Mouse (Mus musculus) cerebellum, adult 18-20 months (tissue): Measurements from ENCODE around the gene Phgdh.

Source experiments
- DNase-seq, 2 experiments: peaks; one replicate each; pipeline ENCODE4 v3.0.0; 2021

The Phgdh gene

DNA sequence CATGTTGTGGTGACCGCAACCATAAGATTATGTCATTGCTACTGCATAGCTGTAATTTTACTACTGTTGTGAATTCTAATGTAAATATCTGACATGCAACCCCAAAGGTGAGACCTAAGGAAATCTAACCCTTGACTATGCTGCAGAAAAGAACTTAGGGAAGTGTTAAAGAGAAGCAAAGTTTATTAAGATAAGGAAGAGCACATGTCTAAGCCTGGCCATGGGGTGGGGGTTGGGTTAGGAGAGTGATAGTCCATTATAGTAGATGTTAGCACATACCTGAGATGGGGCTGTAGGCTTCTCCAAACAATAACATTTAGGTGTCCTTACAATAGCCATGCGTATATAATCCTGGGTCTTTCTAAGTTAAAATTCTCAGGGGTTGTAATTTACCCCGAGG lies 3.4 kb upstream of the Phgdh start:
- no peak for DNase-seq

DNA sequence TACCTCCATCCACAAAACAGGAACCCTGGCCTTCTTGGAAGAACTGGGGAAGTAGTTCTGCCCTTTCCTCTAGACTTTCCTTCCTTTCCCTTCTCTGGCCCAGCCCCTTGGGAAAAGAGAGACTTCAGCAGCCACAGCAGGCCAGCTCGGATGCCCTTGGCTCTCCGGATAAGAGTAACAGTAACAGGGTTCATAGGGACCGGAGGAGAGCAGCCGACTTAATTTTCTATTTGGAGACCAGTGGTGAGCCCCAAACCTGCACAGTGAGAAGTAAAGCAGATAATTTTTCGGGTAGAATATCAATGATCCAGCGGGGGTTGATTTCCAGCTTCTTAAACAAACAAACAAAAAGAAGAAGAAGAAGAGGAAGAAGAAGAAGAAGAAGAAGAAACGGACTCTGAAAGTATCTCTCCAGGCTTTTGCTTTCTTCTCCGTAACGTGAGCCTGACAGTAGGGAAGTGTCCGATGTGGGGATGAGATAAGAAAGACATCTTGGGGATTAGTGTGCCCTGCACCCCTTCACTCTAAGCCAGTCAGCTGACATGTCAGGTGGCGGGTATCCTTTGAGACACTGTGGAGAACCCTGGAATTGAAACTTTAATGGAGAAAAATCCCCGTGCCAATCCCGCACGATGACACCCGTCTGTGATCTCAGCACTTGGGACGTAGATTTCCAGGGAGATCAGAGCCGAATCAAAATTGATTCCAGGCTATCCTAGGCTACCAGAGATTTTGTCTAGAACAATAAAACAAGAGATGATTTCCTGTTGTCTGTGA lies 1.2 kb upstream of the Phgdh start:
- no peak for DNase-seq

DNA sequence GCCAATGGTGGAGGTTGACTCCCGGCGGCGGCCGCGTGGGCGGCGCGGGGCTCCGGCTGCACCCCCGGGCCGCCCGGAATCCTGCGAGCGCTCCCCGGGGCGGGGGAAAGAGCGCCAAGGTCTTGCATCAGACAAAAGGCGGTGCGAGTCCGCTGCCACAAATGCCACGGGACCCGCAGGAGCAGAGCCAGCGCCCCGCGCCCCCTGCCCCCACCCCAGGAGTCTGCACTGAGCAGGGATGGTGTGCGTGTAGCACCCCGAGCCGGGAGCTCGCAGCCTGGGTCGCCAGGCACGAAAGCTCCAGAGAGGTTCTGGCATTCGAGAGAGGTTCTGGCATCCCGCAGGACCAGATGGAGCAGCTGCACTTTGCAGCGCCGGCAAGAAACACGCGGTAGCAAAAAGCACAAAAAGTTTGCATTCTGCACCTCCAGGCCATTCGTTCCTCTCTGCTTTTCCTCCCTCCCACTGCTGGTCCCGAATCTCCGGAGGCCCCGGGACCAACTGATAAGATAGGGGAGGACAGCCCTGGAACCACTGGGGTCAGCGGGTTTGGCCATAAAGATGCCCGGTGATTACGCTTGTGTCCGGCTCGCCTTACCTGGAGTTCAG lies 589 bp downstream of the Phgdh start:
- peak; percentile 20 to 35 for DNase-seq

DNA sequence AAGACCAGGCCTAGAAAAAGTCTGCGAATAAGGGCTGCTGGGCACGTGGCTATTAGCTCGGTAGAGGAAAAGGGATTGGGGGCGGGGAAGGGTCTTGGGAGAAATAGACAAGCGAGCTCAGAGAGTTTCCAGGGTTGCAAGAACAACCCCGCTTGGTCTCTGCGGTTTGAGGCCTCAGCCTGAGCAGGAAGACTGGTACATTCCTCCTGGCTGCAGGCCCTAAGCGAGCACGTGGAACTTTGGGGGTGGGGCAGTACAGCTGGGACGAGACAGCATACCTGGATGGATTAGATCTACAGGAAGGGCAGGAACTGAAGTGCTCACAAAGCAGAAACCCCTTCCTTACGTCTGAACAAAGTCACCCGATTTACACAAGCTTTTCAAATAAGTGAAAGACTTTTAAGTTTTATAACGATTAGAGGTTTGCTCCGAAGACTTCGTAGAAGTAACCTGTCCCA lies 1.2 kb downstream of the Phgdh start:
- DNase-seq: peak; percentile 23 to 28

DNA sequence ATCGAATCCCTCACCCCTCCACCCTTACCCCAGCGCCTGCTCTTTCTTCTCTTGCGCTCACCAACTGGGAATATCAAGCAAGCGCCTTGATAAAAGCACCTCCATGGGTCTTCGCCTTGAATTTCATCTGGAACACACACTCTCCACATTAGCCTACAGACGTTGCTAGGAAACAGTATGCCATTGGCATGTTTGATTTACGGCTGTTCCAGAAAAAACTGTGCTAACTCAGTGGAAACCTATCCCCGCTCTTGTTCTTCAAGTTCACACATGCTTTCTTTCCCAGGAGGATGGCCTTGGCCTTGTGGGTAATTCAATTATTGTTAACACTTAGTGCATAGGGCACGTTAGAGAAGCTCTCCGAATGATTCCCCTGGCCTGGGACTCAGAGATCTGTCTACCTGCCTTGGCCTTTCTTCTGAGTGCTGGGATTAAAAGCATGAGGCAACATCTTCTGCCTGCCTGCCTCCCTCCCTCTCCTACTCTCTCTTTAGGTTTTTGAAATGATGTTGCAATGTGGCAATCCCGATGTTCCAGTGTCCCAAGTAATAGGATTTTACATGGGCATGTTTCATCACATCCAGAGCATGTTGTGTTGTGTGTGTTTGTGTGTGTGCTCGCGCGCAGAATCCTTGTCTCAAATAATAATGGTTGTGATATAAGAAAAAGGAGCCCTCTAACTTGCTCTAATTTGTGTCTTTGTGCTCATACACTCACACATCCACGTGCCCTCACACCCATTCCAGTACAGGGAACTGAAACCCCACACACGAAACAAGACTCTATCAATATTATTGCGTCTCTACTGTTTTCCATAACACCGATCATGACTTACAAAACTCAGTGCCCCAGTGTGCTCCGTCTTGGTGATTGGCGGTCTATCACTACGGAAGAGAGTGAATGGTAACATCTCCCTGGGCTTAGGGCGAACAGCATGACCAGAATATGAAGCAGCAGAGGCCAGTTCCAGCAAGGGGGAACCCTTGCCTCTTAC lies 2.8 kb downstream of the Phgdh start:
- DNase-seq: no peak

DNA sequence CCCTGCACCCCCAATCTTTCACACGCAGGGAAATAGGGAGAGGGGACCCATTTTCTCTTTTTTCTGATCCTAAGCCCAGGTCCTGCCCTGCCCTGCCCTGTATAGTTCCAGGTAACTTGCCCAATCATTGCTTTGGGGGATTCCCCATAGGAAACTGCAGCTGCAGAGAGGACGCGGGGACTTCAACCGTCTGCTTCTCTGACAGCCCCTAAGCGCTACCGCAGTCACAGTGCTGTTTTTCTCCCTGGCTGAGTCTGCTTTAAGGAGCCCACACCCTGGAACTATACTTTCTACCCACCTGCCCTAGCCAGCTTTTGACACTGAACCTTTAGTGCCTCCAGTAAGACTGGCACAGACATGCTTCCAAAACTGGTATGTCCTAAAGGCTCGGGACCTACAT lies 3.9 kb downstream of the Phgdh start:
- no peak for DNase-seq

DNA sequence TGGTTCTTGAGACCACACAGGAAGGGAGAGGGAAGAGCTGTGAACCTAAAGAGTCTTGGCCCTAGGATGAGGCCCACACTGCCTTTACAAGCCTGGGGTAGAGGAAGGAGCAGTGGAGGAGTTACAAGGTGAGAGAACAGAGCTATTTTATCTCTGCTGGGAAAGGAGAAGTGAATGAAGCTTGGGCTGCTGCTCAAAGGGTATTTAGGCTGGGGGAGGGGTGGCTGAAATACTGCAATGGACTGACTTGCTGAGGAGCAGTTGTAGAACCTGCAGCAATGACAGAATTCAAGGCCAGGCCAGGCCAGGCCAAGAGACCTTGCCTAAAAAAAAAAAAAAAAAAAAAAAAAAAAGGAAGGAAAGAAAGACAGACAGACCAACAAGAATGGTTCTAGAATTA lies 4.5 kb downstream of the Phgdh start:
- DNase-seq: no peak

DNA sequence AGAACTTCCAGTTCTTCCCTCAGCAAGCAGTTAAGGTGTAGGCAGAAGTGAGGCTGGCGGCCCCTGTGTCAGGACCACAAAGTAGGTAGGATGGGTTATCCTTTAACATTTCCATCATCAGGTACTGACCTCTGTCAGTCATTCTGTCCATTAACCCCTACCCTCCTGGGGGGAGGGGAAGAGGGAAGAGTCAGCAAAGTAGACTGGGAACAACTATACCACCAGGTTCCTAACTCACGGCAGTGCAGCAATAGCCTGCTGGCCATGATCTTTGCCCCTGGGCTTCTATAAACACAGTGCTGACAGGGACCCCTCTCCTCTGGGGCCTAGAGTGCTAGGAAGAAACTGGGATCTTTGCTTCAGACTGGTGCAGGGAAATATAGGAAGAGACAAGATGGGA lies 5.8 kb downstream of the Phgdh start:
- no peak for DNase-seq

GRCm38 (mm10) chr3:98324235-98324634 lies 15.6 kb downstream of the Phgdh start:
- peak in 1 of 2 experiments; percentile 6 for DNase-seq

GRCm38 (mm10) chr3:98322209-98322608 lies 17.6 kb downstream of the Phgdh start:
- no peak for DNase-seq

DNA sequence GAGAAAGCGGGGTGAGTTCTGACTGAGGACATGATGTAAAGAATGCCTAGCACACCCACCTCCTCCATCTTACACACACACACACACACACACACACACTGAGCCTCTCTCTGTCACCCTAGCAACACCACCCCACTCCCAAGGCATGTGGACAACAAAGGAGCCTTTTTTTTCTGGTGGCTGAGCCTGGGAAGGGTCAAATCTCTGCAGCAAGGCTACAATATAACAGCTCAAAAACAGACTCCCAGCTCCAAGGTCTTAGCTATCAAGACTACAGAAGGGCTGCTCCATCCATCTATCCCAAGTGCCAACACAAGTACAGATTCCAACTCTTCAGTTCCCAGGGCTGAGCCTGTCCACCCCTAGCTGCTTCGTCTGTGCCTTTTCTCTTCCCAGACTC lies 20.6 kb downstream of the Phgdh start:
- DNase-seq: no peak

DNA sequence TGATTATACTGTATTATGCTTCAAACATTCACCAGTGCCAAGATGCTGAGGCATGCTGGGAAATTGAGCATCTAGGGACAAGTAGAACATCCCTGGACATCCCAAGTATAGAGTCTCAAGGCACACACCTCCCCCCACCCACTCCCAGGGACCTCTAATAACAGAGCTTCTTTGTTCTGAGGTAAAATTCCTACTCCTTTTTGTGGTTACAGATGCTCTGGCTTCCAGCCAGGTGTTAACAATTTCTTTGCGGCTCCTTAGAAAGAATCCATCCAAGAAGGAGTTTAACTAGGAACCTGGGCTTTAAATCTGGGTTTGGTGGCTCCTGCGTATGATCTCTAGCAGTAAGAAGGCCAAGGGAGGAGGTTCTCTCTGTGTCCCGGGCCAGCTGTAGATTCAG lies 22.6 kb downstream of the Phgdh start:
- no peak for DNase-seq

DNA sequence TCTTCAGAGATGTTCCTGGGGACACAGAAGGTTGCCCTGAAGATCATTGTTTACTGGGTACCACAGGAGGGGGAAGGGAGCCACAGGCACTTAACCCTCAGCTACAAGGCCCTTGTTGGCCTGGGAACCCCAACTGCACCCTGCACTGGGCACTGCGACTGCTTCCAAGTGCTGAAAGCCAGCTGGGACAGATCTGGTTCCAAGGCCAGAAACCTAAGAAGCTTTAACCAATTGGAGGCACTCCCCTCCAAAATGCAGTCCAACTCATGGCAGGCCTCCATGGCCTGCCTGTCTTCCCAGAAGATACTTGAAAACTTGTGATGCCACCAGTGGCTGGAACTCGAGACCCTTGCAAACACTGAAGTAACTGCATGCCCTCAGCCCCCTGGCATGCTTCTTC lies 24.6 kb downstream of the Phgdh start:
- no peak for DNase-seq

GRCm38 (mm10) chr3:98313294-98314155 lies 26.3 kb downstream of the Phgdh start:
- no peak for DNase-seq

GRCm38 (mm10) chr3:98312867-98313266 lies 26.9 kb downstream of the Phgdh start:
- DNase-seq: peak; percentile 16 to 43

GRCm38 (mm10) chr3:98310456-98310855 lies 29.3 kb downstream of the Phgdh start:
- DNase-seq: no peak

DNA sequence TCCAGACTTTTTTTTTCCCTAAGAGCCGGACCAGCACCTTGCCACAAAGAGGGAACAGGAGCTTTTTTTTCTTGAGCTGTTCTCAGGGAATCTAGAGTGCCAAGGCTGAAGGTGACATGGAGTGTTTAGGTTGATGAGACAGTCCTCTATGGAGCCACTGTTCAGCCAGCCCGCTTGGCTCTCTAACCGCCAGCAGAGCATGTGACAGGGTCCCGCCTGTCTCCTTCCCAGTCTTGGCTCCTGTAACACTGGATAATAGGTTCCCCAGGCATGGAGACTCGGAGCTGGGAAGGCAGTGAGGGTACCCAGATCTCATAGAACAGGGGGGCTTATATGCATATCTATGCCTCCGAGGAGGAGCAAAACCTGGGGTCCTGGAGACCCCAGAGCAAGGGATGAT lies 31.2 kb downstream of the Phgdh start:
- no peak for DNase-seq

GRCm38 (mm10) chr3:98301761-98302160 lies 38.0 kb downstream of the Phgdh start:
- DNase-seq: no peak

GRCm38 (mm10) chr3:98300266-98300665 lies 39.5 kb downstream of the Phgdh start:
- DNase-seq: no peak

DNA sequence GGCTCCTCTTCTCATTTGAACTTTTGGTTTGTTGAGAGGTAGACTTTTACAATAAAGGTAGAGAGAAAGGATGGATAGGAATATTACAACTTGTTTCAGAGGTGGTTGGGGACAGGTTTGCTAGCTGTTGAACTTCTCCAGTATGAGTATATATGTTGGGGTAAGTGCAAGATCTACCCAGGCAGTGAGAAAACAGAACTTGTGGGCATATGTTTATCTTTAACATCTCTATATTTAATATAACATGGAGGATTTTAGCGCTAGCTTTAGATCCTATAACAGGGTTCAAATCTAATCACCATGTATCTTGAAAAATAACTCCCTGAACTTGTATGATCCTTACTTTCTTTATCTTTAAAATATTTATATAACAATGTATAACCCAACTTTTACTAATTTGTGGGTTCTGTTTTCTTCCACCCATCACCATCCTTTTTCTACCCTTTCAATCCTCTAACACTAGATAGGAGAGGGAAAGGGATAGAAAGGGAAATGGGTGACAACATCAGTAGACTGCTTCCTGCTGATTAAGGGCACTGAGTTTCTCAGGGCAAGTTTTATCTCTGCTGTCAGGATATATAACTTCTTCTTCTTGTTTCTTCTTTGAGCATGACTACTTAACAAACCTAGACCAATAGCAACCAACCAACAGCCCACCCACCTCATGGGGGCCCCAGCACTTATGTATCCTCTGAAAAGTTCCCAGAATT lies 40.2 kb downstream of the Phgdh start:
- DNase-seq: no peak

DNA sequence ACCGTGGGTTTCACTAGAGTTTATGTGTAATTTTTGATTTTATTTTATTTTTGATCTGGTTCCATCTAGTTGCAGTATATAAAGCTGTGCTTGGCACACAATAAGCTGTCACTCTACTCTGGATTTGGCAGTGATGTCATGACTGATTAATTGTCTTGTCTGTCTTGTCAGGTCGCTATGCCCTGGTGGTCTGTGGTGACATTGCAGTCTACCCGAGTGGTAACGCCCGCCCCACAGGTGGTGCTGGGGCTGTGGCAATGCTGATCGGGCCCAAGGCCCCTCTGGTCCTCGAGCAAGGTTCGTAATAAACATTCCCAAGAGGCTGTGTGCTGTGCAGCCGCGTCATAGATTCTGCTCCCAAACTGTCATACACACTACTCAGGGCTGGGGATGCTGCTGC lies 43.8 kb downstream of the Phgdh start:
- DNase-seq: no peak

DNA sequence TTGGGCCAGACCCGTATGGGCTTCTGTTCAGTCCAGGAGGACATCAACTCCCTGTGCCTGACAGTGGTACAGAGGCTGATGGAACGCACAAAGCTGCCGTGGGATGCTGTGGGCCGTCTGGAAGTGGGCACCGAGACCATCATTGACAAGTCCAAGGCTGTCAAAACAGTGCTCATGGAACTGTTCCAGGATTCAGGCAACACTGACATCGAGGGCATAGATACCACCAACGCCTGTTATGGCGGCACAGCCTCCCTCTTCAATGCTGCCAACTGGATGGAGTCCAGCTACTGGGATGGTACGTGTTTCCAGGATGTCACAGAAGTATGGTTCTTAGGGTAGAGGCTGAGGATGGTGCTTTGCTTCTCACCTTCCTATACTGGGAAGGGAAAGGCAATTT lies 48.7 kb downstream of the Phgdh start:
- no peak for DNase-seq
